Mouse (Mus musculus): ENCODE data around the gene Zbtb12. TPM values are rescaled to one million over a fixed set of nuclear protein-coding genes. Genes with fewer than 3 reads are reported as not detected.

Gene Zbtb12
- total RNA-seq, 1 experiment = 9.4 TPM

GRCm38 (mm10) chr17:34941344-34942041, 62.2 kb downstream of the Zbtb12 start:
- Histone ChIP-seq H3K9me3 (ENCODE audit: control insufficient read depth, insufficient read depth, low read depth, low read length) (no peaks in the 10 kb centered on the region), H3K4me3 (ENCODE audit: insufficient read depth in 1 of 2, low read depth in 1 of 2, low read length in 2 of 2, poor library complexity in 1 of 2, severe bottlenecking in 1 of 2) (peak overlapping the region; percentile 36 to 60), H3K9ac (ENCODE audit: insufficient read depth, low read depth, low read length, poor library complexity, severe bottlenecking) (peak overlapping the region; percentile 20), H3K27ac (ENCODE audit: insufficient read depth, low read depth, low read length, poor library complexity, severe bottlenecking) (no peak overlapping the region; the same call in 1 of the 2 replicates), H3K36me3 (ENCODE audit: control insufficient read depth, insufficient read depth, low read length, poor library complexity, severe bottlenecking) (no peaks in the 10 kb centered on the region), H3K4me1 (ENCODE audit: control insufficient read depth in 2 of 2, insufficient read depth in 2 of 2, low read length in 2 of 2, poor library complexity in 1 of 2) (no peaks in the 10 kb centered on the region)
- in situ Hi-C loops (cut with MboI; ENCODE audit: low sequenced_read_pairs in 2 of 2, unreplicated experiment in 2 of 2) = no loop called here
- no peak for TF ChIP-seq CHD2 (IDR thresholded peaks at IDR 0.05; ENCODE audit: low read depth, low read length)
- peak; percentile 86 for TF ChIP-seq ZNF384 (IDR thresholded peaks at IDR 0.05; ENCODE audit: low read depth, low read length)
- DNase-seq (ENCODE audit: low read depth, low spot score) = no peak

DNA sequence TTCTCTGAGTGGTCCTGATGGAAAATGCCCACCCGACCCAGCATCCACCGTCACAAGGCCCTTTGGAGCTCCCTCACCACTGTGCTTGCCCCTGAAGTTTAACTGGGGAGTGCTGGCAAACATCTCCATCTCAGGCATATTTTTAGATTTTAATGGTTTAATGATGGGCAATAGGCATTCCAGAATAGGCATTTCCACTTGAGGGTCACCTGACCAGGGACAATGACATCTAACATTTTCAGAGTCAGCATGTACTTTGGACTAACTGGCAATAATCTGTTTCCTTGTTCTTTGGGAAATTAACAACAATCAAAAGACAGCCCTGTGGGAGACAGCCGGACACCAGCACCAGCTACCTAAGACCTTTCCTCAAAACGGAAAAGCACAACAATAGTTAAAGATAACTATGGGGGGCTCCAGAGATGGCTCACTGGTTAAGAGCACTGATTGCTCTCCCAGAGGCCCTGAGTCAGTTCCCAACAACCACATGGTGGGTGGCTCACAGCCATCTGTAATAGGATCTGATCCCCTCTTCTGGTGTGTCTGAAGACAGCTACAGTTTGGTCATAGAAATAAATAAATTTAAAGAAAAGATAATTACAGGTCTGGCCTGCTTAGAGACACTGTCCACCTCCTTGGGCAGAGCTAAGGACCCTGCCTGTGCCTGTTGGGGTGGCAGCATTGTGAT, 64.0 kb downstream of the Zbtb12 start:
- no peaks in the 10 kb centered on the region for H3K4me1 ChIP-seq (ENCODE audit: control insufficient read depth in 2 of 2, insufficient read depth in 2 of 2, low read length in 2 of 2, poor library complexity in 1 of 2)
- H3K9me3 ChIP-seq (ENCODE audit: control insufficient read depth, insufficient read depth, low read depth, low read length) = no peaks in the 10 kb centered on the region
- H3K27ac ChIP-seq (ENCODE audit: insufficient read depth, low read depth, low read length, poor library complexity, severe bottlenecking) = no peak overlapping the region
- H3K9ac ChIP-seq (ENCODE audit: insufficient read depth, low read depth, low read length, poor library complexity, severe bottlenecking) = no peak overlapping the region
- H3K36me3 ChIP-seq (ENCODE audit: control insufficient read depth, insufficient read depth, low read length, poor library complexity, severe bottlenecking) = no peaks in the 10 kb centered on the region
- TF ChIP-seq ZNF384 (IDR thresholded peaks at IDR 0.05; ENCODE audit: low read depth, low read length) = no peak
- no peak for TF ChIP-seq ZC3H11A (IDR thresholded peaks at IDR 0.05; ENCODE audit: borderline replicate concordance, low read depth, low read length)
- no peak for TF ChIP-seq HCFC1 (IDR thresholded peaks at IDR 0.05; ENCODE audit: borderline replicate concordance, insufficient read depth, low read length)
- no peak for DNase-seq (ENCODE audit: low read depth, low spot score)
- H3K4me3 ChIP-seq (ENCODE audit: insufficient read depth in 1 of 2, low read depth in 1 of 2, low read length in 2 of 2, poor library complexity in 1 of 2, severe bottlenecking in 1 of 2) = no peak overlapping the region
- in situ Hi-C loops (cut with MboI; ENCODE audit: low sequenced_read_pairs in 2 of 2, unreplicated experiment in 2 of 2) = no loop called here

- H3K36me3 ChIP-seq (ENCODE audit: control insufficient read depth, insufficient read depth, low read length, poor library complexity, severe bottlenecking) = peaks cover under 1% of the 10 kb centered on the region; the same call in 1 of the 2 replicates
- TF ChIP-seq CHD2 (IDR thresholded peaks at IDR 0.05; ENCODE audit: low read depth, low read length) = no peak
- TF ChIP-seq MAFK (IDR thresholded peaks at IDR 0.05; ENCODE audit: insufficient read depth, low read depth, low read length) = no peak
- no peak for TF ChIP-seq HCFC1 (IDR thresholded peaks at IDR 0.05; ENCODE audit: borderline replicate concordance, insufficient read depth, low read length)
- TF ChIP-seq ZNF384 (IDR thresholded peaks at IDR 0.05; ENCODE audit: low read depth, low read length) = no peak
- in situ Hi-C loops (cut with MboI; ENCODE audit: low sequenced_read_pairs in 2 of 2, unreplicated experiment in 2 of 2) = no loop called here
- H3K9me3 ChIP-seq (ENCODE audit: control insufficient read depth, insufficient read depth, low read depth, low read length) = no peaks in the 10 kb centered on the region
- H3K4me3 ChIP-seq (ENCODE audit: insufficient read depth in 1 of 2, low read depth in 1 of 2, low read length in 2 of 2, poor library complexity in 1 of 2, severe bottlenecking in 1 of 2) = no peak overlapping the region
- H3K4me1 ChIP-seq (ENCODE audit: control insufficient read depth in 2 of 2, insufficient read depth in 2 of 2, low read length in 2 of 2, poor library complexity in 1 of 2) = no peaks in the 10 kb centered on the region
- H3K9ac ChIP-seq (ENCODE audit: insufficient read depth, low read depth, low read length, poor library complexity, severe bottlenecking) = no peak overlapping the region
- DNase-seq (ENCODE audit: low read depth, low spot score) = no peak
- H3K27ac ChIP-seq (ENCODE audit: insufficient read depth, low read depth, low read length, poor library complexity, severe bottlenecking) = no peak overlapping the region
Observed at GRCm38 (mm10) chr17:34944362-34944761, 65.1 kb downstream of the Zbtb12 start.

Other genes with a start within 250 kb of the Zbtb12 start
- 0.13 and 0.16 TPM in 2 replicates for gene Prrt1, start 249.9 kb upstream of the Zbtb12 start, total RNA-seq (2012; rRNA removed)
- 4.4 and 7.5 TPM in 2 replicates for gene Fkbpl, start 234.7 kb upstream of the Zbtb12 start, total RNA-seq (2012; rRNA removed)
- gene Atf6b, start 232.3 kb upstream of the Zbtb12 start, total RNA-seq (2012; rRNA removed) = 55.7 and 86.7 TPM in 2 replicates
- gene Tnxb, start 208.9 kb upstream of the Zbtb12 start, total RNA-seq (2012; rRNA removed) = 0.18 and 0.26 TPM in 2 replicates
- gene C4b, start 135.6 kb upstream of the Zbtb12 start, total RNA-seq (2012; rRNA removed) = 0.45 and 1.5 TPM in 2 replicates
- gene Cyp21a1, start 74.9 kb upstream of the Zbtb12 start, total RNA-seq (2012; rRNA removed) = 0.27 and 0.32 TPM in 2 replicates
- 29.1 and 32.6 TPM in 2 replicates for gene Stk19, start 42.5 kb upstream of the Zbtb12 start, total RNA-seq (2012; rRNA removed)
- 39.0 and 45.2 TPM in 2 replicates for gene Dxo, start 42.5 kb upstream of the Zbtb12 start, total RNA-seq (2012; rRNA removed)
- 40.5 and 66.0 TPM in 2 replicates for gene Skiv2l, start 29.3 kb upstream of the Zbtb12 start, total RNA-seq (2012; rRNA removed)
- 50.2 and 63.4 TPM in 2 replicates for gene Nelfe, start 29.1 kb upstream of the Zbtb12 start, total RNA-seq (2012; rRNA removed)
- 0.16 and 0.18 TPM in 2 replicates for gene Cfb, start 17.0 kb upstream of the Zbtb12 start, total RNA-seq (2012; rRNA removed)
- 0.31 TPM in 1 of 2 replicates, not detected in the other for gene Gm20547, start 2.6 kb downstream of the Zbtb12 start, total RNA-seq (2012; rRNA removed)
- 5.0 TPM in 2 replicates for gene C2, start 18.8 kb downstream of the Zbtb12 start, total RNA-seq (2012; rRNA removed)
- gene Ehmt2, start 19.0 kb downstream of the Zbtb12 start, total RNA-seq (2012; rRNA removed) = 124 and 147 TPM in 2 replicates
- gene Slc44a4, start 35.0 kb downstream of the Zbtb12 start, total RNA-seq (2012; rRNA removed) = 5.5 and 8.7 TPM in 2 replicates
- gene Neu1, start 51.8 kb downstream of the Zbtb12 start, total RNA-seq (2012; rRNA removed) = 24.0 and 40.6 TPM in 2 replicates
- 11.0 and 14.6 TPM in 2 replicates for gene Hspa1b, start 79.8 kb downstream of the Zbtb12 start, total RNA-seq (2012; rRNA removed)
- gene Gm20481, start 90.4 kb downstream of the Zbtb12 start, total RNA-seq (2012; rRNA removed) = 1.9 TPM in 1 of 2 replicates, not detected in the other
- gene Hspa1a, start 92.7 kb downstream of the Zbtb12 start, total RNA-seq (2012; rRNA removed) = 5.8 and 5.9 TPM in 2 replicates
- gene Hspa1l, start 93.2 kb downstream of the Zbtb12 start, total RNA-seq (2012; rRNA removed) = 0.45 and 0.48 TPM in 2 replicates
- 52.1 and 64.4 TPM in 2 replicates for gene Lsm2, start 102.4 kb downstream of the Zbtb12 start, total RNA-seq (2012; rRNA removed)
- 303 and 453 TPM in 2 replicates for gene Vars, start 121.5 kb downstream of the Zbtb12 start, total RNA-seq (2012; rRNA removed)
- gene Vwa7, start 137.1 kb downstream of the Zbtb12 start, total RNA-seq (2012; rRNA removed) = 0.21 and 0.31 TPM in 2 replicates
- gene Sapcd1, start 148.5 kb downstream of the Zbtb12 start, total RNA-seq (2012; rRNA removed) = 3.1 and 4.7 TPM in 2 replicates
- 2.7 and 3.2 TPM in 2 replicates for gene Msh5, start 167.3 kb downstream of the Zbtb12 start, total RNA-seq (2012; rRNA removed)
- 113 and 133 TPM in 2 replicates for gene Clic1, start 170.5 kb downstream of the Zbtb12 start, total RNA-seq (2012; rRNA removed)
- gene Ddah2, start 179.6 kb downstream of the Zbtb12 start, total RNA-seq (2012; rRNA removed) = 45.0 and 57.5 TPM in 2 replicates
- not detected in 2 replicates for gene Ly6g6c, start 185.9 kb downstream of the Zbtb12 start, total RNA-seq (2012; rRNA removed)
- 0.26 TPM in 1 of 2 replicates, not detected in the other for gene Mpig6b, start 186.7 kb downstream of the Zbtb12 start, total RNA-seq (2012; rRNA removed)
- 13.4 and 36.1 TPM in 2 replicates for gene Ly6g6e, start 197.4 kb downstream of the Zbtb12 start, total RNA-seq (2012; rRNA removed)
- 1.6 and 4.9 TPM in 2 replicates for gene Ly6g6d, start 198.6 kb downstream of the Zbtb12 start, total RNA-seq (2012; rRNA removed)
- gene Ly6g6f, start 206.1 kb downstream of the Zbtb12 start, total RNA-seq (2012; rRNA removed) = not detected in 2 replicates
- gene Abhd16a, start 209.8 kb downstream of the Zbtb12 start, total RNA-seq (2012; rRNA removed) = 30.7 and 40.4 TPM in 2 replicates
- 0.49 TPM in 1 of 2 replicates, not detected in the other for gene Ly6g5c, start 228.8 kb downstream of the Zbtb12 start, total RNA-seq (2012; rRNA removed)
- 1.4 and 1.5 TPM in 2 replicates for gene Ly6g5b, start 235.9 kb downstream of the Zbtb12 start, total RNA-seq (2012; rRNA removed)
- gene Gpank1, start 242.0 kb downstream of the Zbtb12 start, total RNA-seq (2012; rRNA removed) = 21.9 and 31.1 TPM in 2 replicates
- 78.0 and 98.6 TPM in 2 replicates for gene Csnk2b, start 242.6 kb downstream of the Zbtb12 start, total RNA-seq (2012; rRNA removed)
- 11.2 and 11.7 TPM in 2 replicates for gene D17H6S53E, start 246.9 kb downstream of the Zbtb12 start, total RNA-seq (2012; rRNA removed)

Measured in ES-E14 (cell line).